Mouse (Mus musculus): ENCODE data around the gene OR5BS1P. TPM values are rescaled to one million over a fixed set of nuclear protein-coding genes. Genes with fewer than 3 reads are reported as not detected.
"Not testable (repeated sequence)": the region's sequence is repeated elsewhere in the genome, so short reads cannot be mapped to it uniquely, and the experiment has no call there.

The OR5BS1P gene
- polyA plus RNA-seq, 1 experiment: not detected

GRCm38 (mm10) chr15:98514146-98514545 is 44.5 kb downstream of the OR5BS1P start:
- Histone ChIP-seq H3K27me3 (replicated peaks) (peaks cover 27% of the 10 kb centered on the region), H3K4me3 (replicated peaks) (no peak overlapping the region), H3K36me3 (replicated peaks; ENCODE audit: low read length) (peaks cover 16% of the 10 kb centered on the region), H3K4me1 (peaks cover 50% of the 10 kb centered on the region), H3K9me3 (peaks cover 18% of the 10 kb centered on the region)
- TF ChIP-seq GATA1 (IDR thresholded peaks at IDR 0.05; ENCODE audit: borderline replicate concordance, low read length): no peak
- TF ChIP-seq FLI1 (IDR thresholded peaks at IDR 0.05; ENCODE audit: low read length): no peak

DNA sequence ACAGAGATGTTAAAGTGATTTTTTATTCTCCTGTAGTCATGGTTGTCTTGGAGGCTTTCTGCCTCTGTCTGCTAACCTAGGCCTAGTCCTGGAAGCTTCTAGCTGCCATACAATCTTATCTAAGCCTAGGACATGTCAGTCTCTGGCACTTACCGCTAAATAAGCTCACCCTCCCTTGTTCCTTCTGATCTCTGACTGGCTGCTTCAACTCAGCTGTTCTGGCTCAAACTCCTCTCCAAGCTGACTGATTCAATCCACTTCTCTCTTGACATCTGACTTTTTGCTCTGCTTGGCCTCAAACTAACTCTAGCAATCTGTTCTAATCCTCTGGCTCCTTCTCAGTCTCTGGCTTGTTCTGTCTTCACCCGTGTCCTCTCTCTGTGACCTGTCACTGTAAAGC is 45.1 kb downstream of the OR5BS1P start:
- peaks cover 50% of the 10 kb centered on the region for H3K4me1 ChIP-seq
- H3K9me3 ChIP-seq: peaks cover 16% of the 10 kb centered on the region
- not testable (repeated sequence) for H3K4me3 ChIP-seq (replicated peaks)
- peaks cover 22% of the 10 kb centered on the region for H3K36me3 ChIP-seq (replicated peaks; ENCODE audit: low read length)
- peaks cover 27% of the 10 kb centered on the region for H3K27me3 ChIP-seq (replicated peaks)

DNA sequence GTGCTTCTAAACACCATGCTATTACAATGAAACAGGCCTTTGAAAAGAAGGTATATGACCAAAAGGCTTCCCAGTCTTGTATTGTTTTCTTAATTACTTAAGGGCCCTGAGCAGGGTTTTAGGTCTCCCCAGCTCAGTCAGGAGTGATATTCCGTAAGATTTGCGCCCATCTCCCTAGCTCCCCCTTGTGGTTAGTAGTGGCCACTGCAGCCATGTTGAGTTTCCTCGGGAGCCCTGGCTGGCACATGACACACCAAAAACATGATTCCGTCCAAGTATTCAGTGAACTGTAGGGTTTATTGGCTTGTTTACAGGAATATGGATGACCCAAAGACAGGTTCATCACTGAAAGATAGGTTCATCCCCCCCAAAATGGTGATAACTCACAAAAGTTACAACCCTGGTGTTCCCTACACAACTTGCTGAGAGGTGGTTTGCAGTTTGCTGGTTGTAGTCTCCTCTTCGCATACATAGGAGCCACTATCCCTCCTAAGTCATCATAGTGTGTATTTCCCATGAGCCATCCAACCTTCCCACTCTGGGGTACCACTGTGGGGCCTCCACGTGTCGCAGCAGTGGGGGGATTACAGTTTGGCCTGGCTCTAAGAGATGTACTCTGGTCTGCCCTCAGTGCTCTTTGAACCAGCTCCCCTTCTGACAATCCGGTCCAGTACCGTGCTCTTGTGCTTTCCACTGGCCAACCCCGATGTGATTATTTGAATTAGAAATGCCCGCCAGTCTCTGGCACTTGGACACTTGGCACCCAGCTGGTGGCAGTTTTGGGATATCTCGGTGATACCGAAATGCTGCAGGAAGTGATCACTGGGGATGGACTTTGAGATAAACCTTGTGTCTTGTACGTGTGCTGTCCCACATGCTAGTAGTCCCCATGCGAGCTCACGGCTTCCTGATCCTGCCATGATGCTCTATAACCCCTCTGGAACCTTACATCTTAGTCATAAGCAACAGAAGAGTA is 48.0 kb downstream of the OR5BS1P start:
- peaks cover 18% of the 10 kb centered on the region for H3K27me3 ChIP-seq (replicated peaks)
- H3K9me3 ChIP-seq: peaks cover 16% of the 10 kb centered on the region
- H3K4me3 ChIP-seq (replicated peaks): no peak overlapping the region
- TF ChIP-seq FLI1 (IDR thresholded peaks at IDR 0.05; ENCODE audit: low read length) (no peak), GATA1 (IDR thresholded peaks at IDR 0.05; ENCODE audit: borderline replicate concordance, low read length) (no peak)
- peaks cover 50% of the 10 kb centered on the region for H3K36me3 ChIP-seq (replicated peaks; ENCODE audit: low read length)
- H3K4me1 ChIP-seq: peaks cover 50% of the 10 kb centered on the region

DNA sequence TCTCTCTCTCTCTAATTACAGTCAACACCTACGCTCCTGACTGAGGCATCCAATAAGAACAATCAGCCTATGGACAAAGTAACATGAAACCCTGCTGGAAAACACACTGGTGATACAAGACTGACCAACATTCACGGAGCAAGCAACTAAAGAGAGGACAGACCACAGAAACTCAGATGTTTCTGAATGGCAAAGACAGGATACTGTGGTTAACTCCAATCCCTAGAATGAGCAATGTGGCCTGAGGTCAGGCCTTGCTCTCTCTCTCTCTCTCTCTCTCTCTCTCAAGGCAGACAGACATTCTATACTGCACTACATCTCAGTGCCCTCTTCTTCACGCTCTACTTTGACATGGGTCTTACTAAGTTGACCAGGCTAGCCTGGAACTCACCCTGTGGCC is 51.5 kb downstream of the OR5BS1P start:
- Histone ChIP-seq H3K4me3 (replicated peaks) (no peak overlapping the region), H3K36me3 (replicated peaks; ENCODE audit: low read length) (peaks cover 85% of the 10 kb centered on the region), H3K27me3 (replicated peaks) (no peaks in the 10 kb centered on the region), H3K4me1 (peaks cover 32% of the 10 kb centered on the region), H3K9me3 (no peaks in the 10 kb centered on the region)
- no peak for TF ChIP-seq GATA1 (IDR thresholded peaks at IDR 0.05; ENCODE audit: borderline replicate concordance, low read length)
- no peak for TF ChIP-seq FLI1 (IDR thresholded peaks at IDR 0.05; ENCODE audit: low read length)

DNA sequence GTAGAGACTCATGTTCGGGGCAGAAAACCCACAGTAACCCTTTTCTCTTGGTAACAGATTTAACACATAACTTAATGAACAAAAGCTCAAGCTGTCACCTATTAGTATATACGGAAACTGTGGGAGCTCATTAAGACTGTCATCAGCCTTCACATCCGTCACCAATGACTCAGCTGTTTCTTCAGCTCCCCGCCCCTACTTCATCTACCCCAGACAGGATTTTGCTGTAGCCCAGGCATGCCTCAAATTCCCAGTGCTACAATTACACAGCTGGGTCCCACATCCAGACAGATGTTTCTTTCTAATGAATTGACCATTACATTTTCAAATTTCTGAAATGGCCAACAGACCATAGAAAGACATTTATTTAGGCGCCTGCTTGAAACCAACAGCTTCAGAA is 56.4 kb downstream of the OR5BS1P start:
- Histone ChIP-seq H3K27me3 (replicated peaks) (no peaks in the 10 kb centered on the region), H3K4me3 (replicated peaks) (peak overlapping the region; percentile 38), H3K36me3 (replicated peaks; ENCODE audit: low read length) (peaks cover 98% of the 10 kb centered on the region), H3K4me1 (peaks cover 41% of the 10 kb centered on the region), H3K9me3 (no peaks in the 10 kb centered on the region)
- no peak for TF ChIP-seq FLI1 (IDR thresholded peaks at IDR 0.05; ENCODE audit: low read length)
- TF ChIP-seq GATA1 (IDR thresholded peaks at IDR 0.05; ENCODE audit: borderline replicate concordance, low read length): no peak

GRCm38 (mm10) chr15:98527056-98527771 is 57.5 kb downstream of the OR5BS1P start:
- no peaks in the 10 kb centered on the region for H3K27me3 ChIP-seq (replicated peaks)
- peaks cover 95% of the 10 kb centered on the region for H3K36me3 ChIP-seq (replicated peaks; ENCODE audit: low read length)
- H3K4me1 ChIP-seq: peaks cover 44% of the 10 kb centered on the region
- H3K9me3 ChIP-seq: no peaks in the 10 kb centered on the region
- no peak overlapping the region for H3K4me3 ChIP-seq (replicated peaks)
- TF ChIP-seq FLI1 (IDR thresholded peaks at IDR 0.05; ENCODE audit: low read length) (no peak), GATA1 (IDR thresholded peaks at IDR 0.05; ENCODE audit: borderline replicate concordance, low read length) (no peak)

DNA sequence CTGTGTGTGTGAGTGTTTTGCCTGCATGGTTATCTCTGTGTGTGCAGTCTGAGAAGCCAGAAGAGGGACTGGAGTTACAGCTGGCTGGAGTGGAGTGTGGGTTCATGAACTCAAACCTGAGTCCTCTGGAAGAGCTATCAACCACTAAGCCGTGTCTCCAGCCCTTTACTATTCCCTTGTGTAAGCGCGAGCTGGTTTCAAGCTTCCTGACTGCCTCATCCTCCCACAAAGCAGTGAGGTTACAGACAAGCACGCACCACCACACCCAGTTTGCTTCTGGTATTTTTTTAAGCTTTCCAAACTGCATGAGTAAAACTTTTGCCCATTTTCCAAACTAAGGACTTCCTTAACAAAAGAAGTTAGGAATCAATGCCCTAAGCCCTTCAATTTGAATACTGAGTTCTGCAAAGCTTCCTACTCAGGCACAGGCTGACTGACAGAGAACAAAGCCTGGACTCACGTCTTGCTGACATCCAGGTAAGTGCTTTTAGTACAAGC is 58.4 kb downstream of the OR5BS1P start:
- no peak overlapping the region for H3K4me3 ChIP-seq (replicated peaks)
- TF ChIP-seq GATA1 (IDR thresholded peaks at IDR 0.05; ENCODE audit: borderline replicate concordance, low read length): no peak
- no peak for TF ChIP-seq FLI1 (IDR thresholded peaks at IDR 0.05; ENCODE audit: low read length)
- no peaks in the 10 kb centered on the region for H3K27me3 ChIP-seq (replicated peaks)
- peaks cover 86% of the 10 kb centered on the region for H3K36me3 ChIP-seq (replicated peaks; ENCODE audit: low read length)
- H3K4me1 ChIP-seq: peaks cover 53% of the 10 kb centered on the region
- no peaks in the 10 kb centered on the region for H3K9me3 ChIP-seq

Other genes with a start within 250 kb of the OR5BS1P start
- not detected in 2 replicates for gene Gm44579, start 248.9 kb upstream of the OR5BS1P start, polyA plus RNA-seq (2012; ENCODE audit: insufficient read depth, low replicate concordance)
- gene Olfr287, start 248.8 kb upstream of the OR5BS1P start, polyA plus RNA-seq (2012; ENCODE audit: insufficient read depth, low replicate concordance): not detected in 2 replicates
- gene Olfr286, start 235.4 kb upstream of the OR5BS1P start, polyA plus RNA-seq (2012; ENCODE audit: insufficient read depth, low replicate concordance): not detected in 2 replicates
- not detected in 2 replicates for gene H1fnt, start 212.6 kb upstream of the OR5BS1P start, polyA plus RNA-seq (2012; ENCODE audit: insufficient read depth, low replicate concordance)
- not detected in 2 replicates for gene Zfp641, start 173.7 kb upstream of the OR5BS1P start, polyA plus RNA-seq (2012; ENCODE audit: insufficient read depth, low replicate concordance)
- not detected in 2 replicates for gene Olfr285, start 152.5 kb upstream of the OR5BS1P start, polyA plus RNA-seq (2012; ENCODE audit: insufficient read depth, low replicate concordance)
- not detected in 2 replicates for gene Olfr284, start 128.9 kb upstream of the OR5BS1P start, polyA plus RNA-seq (2012; ENCODE audit: insufficient read depth, low replicate concordance)
- not detected in 2 replicates for gene Olfr283, start 89.0 kb upstream of the OR5BS1P start, polyA plus RNA-seq (2012; ENCODE audit: insufficient read depth, low replicate concordance)
- gene Olfr282, start 38.7 kb upstream of the OR5BS1P start, polyA plus RNA-seq (2012; ENCODE audit: insufficient read depth, low replicate concordance): not detected in 2 replicates
- not detected in 2 replicates for gene Olfr281, start 17.3 kb upstream of the OR5BS1P start, polyA plus RNA-seq (2012; ENCODE audit: insufficient read depth, low replicate concordance)
- not detected in 2 replicates for gene Lalba, start 12.8 kb downstream of the OR5BS1P start, polyA plus RNA-seq (2012; ENCODE audit: insufficient read depth, low replicate concordance)
- not detected in 2 replicates for gene Olfr279, start 22.5 kb downstream of the OR5BS1P start, polyA plus RNA-seq (2012; ENCODE audit: insufficient read depth, low replicate concordance)
- gene Kansl2, start 64.4 kb downstream of the OR5BS1P start, polyA plus RNA-seq (2012; ENCODE audit: insufficient read depth, low replicate concordance): 7.5 and 14.4 TPM in 2 replicates
- gene Ccnt1, start 101.0 kb downstream of the OR5BS1P start, polyA plus RNA-seq (2012; ENCODE audit: insufficient read depth, low replicate concordance): 1.4 and 5.1 TPM in 2 replicates
- not detected in 2 replicates for gene 4930415O20Rik, start 101.1 kb downstream of the OR5BS1P start, polyA plus RNA-seq (2012; ENCODE audit: insufficient read depth, low replicate concordance)
- gene Adcy6, start 140.2 kb downstream of the OR5BS1P start, polyA plus RNA-seq (2012; ENCODE audit: insufficient read depth, low replicate concordance): 2.1 and 9.3 TPM in 2 replicates
- 0.46 TPM in 1 of 2 replicates, not detected in the other for gene Cacnb3, start 160.9 kb downstream of the OR5BS1P start, polyA plus RNA-seq (2012; ENCODE audit: insufficient read depth, low replicate concordance)
- gene Ddx23, start 193.0 kb downstream of the OR5BS1P start, polyA plus RNA-seq (2012; ENCODE audit: insufficient read depth, low replicate concordance): 49.7 and 71.3 TPM in 2 replicates
- 1.2 TPM in 1 of 2 replicates, not detected in the other for gene Rnd1, start 207.6 kb downstream of the OR5BS1P start, polyA plus RNA-seq (2012; ENCODE audit: insufficient read depth, low replicate concordance)
- not detected in 2 replicates for gene Ccdc65, start 238.3 kb downstream of the OR5BS1P start, polyA plus RNA-seq (2012; ENCODE audit: insufficient read depth, low replicate concordance)

Data from megakaryocyte, embryonic 14.5 days (primary cell).